Mouse (Mus musculus): ENCODE data around the gene Smap2.

DNA sequence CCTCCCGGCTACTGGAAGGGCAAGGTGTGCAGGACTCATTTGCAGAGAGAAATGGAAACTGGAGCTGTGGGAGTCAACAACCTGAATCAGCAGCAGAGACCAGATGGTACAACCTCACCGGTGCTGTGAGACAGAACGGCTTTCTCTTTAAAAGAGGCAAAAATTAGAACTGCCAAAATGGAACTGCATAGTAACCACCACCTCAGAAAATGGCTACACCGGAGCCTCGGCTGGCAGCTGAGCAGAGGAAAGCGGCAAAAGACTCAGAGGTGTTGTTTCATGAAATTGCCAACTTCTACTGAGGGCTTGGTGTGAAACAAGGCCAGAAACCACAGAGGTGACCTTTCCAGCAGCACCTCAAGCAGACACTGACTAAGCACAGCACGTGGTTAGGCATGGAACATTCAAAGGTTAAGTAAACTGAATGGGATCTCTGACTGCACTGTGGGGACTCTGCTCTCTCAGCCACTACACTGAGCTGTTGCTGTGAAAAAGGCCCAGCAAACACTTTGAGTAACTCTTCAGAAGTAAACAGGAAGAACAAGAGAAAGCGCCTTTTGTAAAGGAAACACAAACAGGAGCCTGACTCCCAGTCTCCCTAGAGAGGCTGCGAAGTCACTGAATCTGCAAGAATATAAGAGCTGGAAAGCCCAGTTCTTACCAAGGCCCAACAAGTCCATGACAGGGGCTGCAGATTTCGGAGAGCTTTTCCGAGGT is 42.2 kb downstream of the Smap2 start:
- no peak for TF ChIP-seq POLR2A (IDR thresholded peaks at IDR 0.05; ENCODE audit: borderline replicate concordance, low read depth, low read length)
- TF ChIP-seq CTCF (IDR thresholded peaks at IDR 0.05; ENCODE audit: low read depth, low read length) = no peak
